Mouse (Mus musculus): ENCODE results near the gene Stpg3.

GRCm38 (mm10) chr2:25262795-25263622 is 48.6 kb upstream of the Stpg3 start:
- no peak for TF ChIP-seq CTCF (IDR thresholded peaks at IDR 0.05; ENCODE audit: control insufficient read depth, insufficient read depth, low read length)
- peak; percentile 37; the same call in 1 of the 2 replicates for TF ChIP-seq POLR2A (IDR thresholded peaks at IDR 0.05; ENCODE audit: borderline replicate concordance, control insufficient read depth, low read depth, low read length)
